Mouse (Mus musculus) stomach, postnatal 0 days (tissue): ENCODE measurements around the gene Nsa2. TPM values are rescaled to one million over a fixed set of nuclear protein-coding genes. Genes with fewer than 3 reads are reported as not detected.
"Not testable (repeated sequence)": the region's sequence is repeated elsewhere in the genome, so short reads cannot be mapped to it uniquely, and the experiment has no call there.

Experiments
- ATAC-seq: fragments of 200-750 bp; cut with Nextera tagmentation; 2 replicates; pipeline ENCODE4 v1.8.0; 2017; ENCODE audit not compliant: low FRiP score, low TSS enrichment
- DNase-seq: peaks from one replicate; pipeline ENCODE4 v3.0.0-alpha.2; 2016; ENCODE audit warnings: low spot score
- H3K27ac ChIP-seq: fragments of 300-500 bp; sonication (generic); replicated peaks from 2 replicates; pipeline ENCODE4 v1.5.1; 2014; ENCODE audit warnings: mild to moderate bottlenecking, control low read depth
- H3K27me3 ChIP-seq: fragments of 300-500 bp; sonication (generic); 2 replicates; pipeline ENCODE4 v1.6.1; 2014; ENCODE audit warnings: low read length; ENCODE audit not compliant: control insufficient read depth, insufficient read depth
- H3K36me3 ChIP-seq: fragments of 300-500 bp; sonication (generic); 2 replicates; pipeline ENCODE4 v1.6.1; 2014; ENCODE audit warnings: low read length, mixed read lengths; ENCODE audit not compliant: control insufficient read depth, insufficient read depth
- H3K4me1 ChIP-seq: fragments of 300-500 bp; sonication (generic); replicated peaks from 2 replicates; pipeline ENCODE4 v1.6.1; 2014; ENCODE audit warnings: antibody characterized with exemption; ENCODE audit not compliant: control insufficient read depth, insufficient read depth
- H3K4me2 ChIP-seq: fragments of 300-500 bp; sonication (generic); replicated peaks from 2 replicates; pipeline ENCODE4 v1.6.1; 2014; ENCODE audit warnings: low read depth, mild to moderate bottlenecking, control low read depth, moderate library complexity
- H3K4me3 ChIP-seq: fragments of 300-500 bp; sonication (generic); 2 replicates; pipeline ENCODE4 v1.5.1; 2014; ENCODE audit warnings: low read depth, low read length, control low read depth
- H3K9ac ChIP-seq: fragments of 300-500 bp; sonication (generic); 2 replicates; pipeline ENCODE4 v1.6.1; 2014; ENCODE audit warnings: mild to moderate bottlenecking, low read length, control low read depth, mixed read lengths
- H3K9me3 ChIP-seq: fragments of 300-500 bp; sonication (generic); 2 replicates; pipeline ENCODE4 v1.6.1; 2016; ENCODE audit warnings: low read length; ENCODE audit not compliant: control insufficient read depth
- CTCF ChIP-seq: IDR thresholded peaks from 2 replicates; pipeline ENCODE4 v1.5.1; 2016; ENCODE audit warnings: antibody characterized with exemption, low read depth, mild to moderate bottlenecking, moderate library complexity
- EP300 ChIP-seq: optimal IDR thresholded peaks from 2 replicates; pipeline ENCODE3; 2016; ENCODE audit warnings: antibody characterized with exemption
- WGBS: fragments of 180-500 bp; shearing (Covaris S2); extraction: QIAGEN DNeasy Blood & Tissue Kit; methylation state at CpG from one replicate; pipeline ENCODE4 v1.1.7; 2014; 5-methylcytosine and 5-hydroxymethylcytosine counted together
- polyA plus RNA-seq: library from polyadenylated mRNA; unstranded; fragments of >200 nt; fragmentation: Nextera tagmentation; extraction: Ambion mirVana; gene quantifications from 2 replicates; pipeline ENCODE4 v1.2.1, GENCODE M21; 2015

Gene Nsa2
- polyA plus RNA-seq, 1 experiment from 2014 or later = 51.3 TPM

- TF ChIP-seq EP300 = no peak
- no peak for TF ChIP-seq CTCF
- Histone ChIP-seq H3K4me3 (no peak overlapping the region), H3K4me2 (no peak overlapping the region), H3K9me3 (no peaks in the 10 kb centered on the region), H3K27me3 (no peaks in the 10 kb centered on the region), H3K36me3 (peaks cover 19% of the 10 kb centered on the region), H3K27ac (no peak overlapping the region), H3K4me1 (no peaks in the 10 kb centered on the region), H3K9ac (no peak overlapping the region)
- 83% methylated on average over 6 of the region's 6 CpGs for WGBS
- DNase-seq (no peak), ATAC-seq (no peak)
These were observed 42.5 kb upstream of the Nsa2 start for GRCm38 (mm10) chr13:97180113-97180828.

GRCm38 (mm10) chr13:97178943-97179342 lies 41.2 kb upstream of the Nsa2 start:
- Histone ChIP-seq H3K9ac (no peak overlapping the region), H3K4me2 (no peak overlapping the region), H3K27me3 (no peaks in the 10 kb centered on the region), H3K36me3 (peaks cover 25% of the 10 kb centered on the region), H3K4me3 (no peak overlapping the region), H3K9me3 (no peaks in the 10 kb centered on the region), H3K4me1 (no peaks in the 10 kb centered on the region), H3K27ac (no peak overlapping the region)
- DNase-seq (no peak), ATAC-seq (no peak)
- whole genome bisulfite sequencing = 84% methylated on average over 7 of the region's 7 CpGs
- TF ChIP-seq EP300 (no peak), CTCF (no peak)

DNA sequence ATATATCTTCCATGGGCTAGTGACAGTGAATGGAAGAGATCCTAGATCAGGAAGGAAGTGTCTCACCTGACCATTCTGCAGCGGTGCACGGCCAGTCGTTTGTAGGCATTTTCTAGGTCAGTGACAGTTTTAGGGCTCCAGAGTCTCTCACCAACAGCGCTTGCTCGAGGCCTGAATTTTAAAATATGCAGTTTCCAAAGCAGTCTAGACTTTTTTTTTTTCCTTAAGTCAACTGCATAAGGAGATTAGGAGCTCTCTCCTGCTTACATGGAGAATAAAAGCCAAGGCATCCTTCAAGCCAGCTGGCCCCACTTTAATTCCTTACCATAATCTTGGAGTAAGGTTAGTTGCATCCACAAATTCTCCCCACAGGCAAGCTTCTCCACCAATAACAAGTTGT lies 39.0 kb upstream of the Nsa2 start:
- Histone ChIP-seq H3K36me3 (peaks cover 30% of the 10 kb centered on the region), H3K4me2 (no peak overlapping the region), H3K4me3 (no peak overlapping the region), H3K4me1 (no peaks in the 10 kb centered on the region), H3K27me3 (no peaks in the 10 kb centered on the region), H3K27ac (no peak overlapping the region), H3K9ac (no peak overlapping the region), H3K9me3 (no peaks in the 10 kb centered on the region)
- WGBS = 83% methylated on average over 5 of the region's 5 CpGs
- TF ChIP-seq EP300 = no peak
- TF ChIP-seq CTCF = no peak
- ATAC-seq (no peak), DNase-seq (no peak)

DNA sequence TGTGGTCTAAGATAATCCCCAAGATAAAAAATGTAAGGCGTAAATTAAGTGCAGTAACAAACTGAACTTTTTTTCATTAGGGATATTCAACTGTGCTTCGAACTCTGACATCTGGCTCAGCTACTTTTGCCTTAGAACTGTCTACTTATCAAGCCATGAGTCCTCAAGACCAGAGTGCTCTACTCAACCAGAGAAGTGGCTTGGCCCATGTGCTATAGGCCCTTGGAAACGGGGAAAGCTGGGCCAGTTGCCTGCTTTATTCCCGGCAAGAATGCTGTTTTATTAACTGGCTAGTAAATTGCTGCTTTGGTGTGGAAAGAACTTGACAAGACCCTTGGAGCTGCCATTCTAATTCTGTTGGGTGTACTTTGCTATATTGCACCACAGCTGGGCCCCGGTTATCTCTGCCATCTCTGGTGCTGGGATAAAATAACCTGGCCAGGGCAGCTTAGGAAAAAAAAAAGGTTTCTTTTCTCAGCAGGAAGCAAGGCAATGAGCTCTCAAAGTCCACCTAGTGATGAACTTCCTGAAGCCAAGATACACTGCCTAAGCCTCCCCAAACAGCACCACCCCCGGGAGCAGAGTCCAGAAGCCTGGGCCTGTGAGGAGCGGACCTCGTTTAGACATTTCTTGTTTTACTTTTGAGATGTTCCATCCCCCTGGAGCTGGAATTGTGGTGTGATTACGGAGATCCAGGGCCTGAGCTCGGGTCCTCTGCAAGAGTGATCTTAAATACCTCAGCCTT lies 38.0 kb upstream of the Nsa2 start:
- Histone ChIP-seq H3K4me1 (no peaks in the 10 kb centered on the region), H3K4me2 (no peak overlapping the region), H3K27ac (no peak overlapping the region), H3K27me3 (no peaks in the 10 kb centered on the region), H3K9me3 (no peaks in the 10 kb centered on the region), H3K9ac (no peak overlapping the region), H3K4me3 (no peak overlapping the region), H3K36me3 (peaks cover 30% of the 10 kb centered on the region)
- ATAC-seq (no peak; the same call in 1 of the 2 replicates), DNase-seq (no peak)
- WGBS = 83% methylated on average over 10 of the region's 10 CpGs
- TF ChIP-seq EP300 (no peak), CTCF (no peak)

- 61% methylated on average over 4 of the region's 4 CpGs for WGBS
- ATAC-seq (no peak), DNase-seq (peak; percentile 38)
- TF ChIP-seq EP300 (no peak), CTCF (peak; percentile 82)
- Histone ChIP-seq H3K9me3 (no peaks in the 10 kb centered on the region), H3K9ac (no peak overlapping the region), H3K36me3 (peaks cover 29% of the 10 kb centered on the region), H3K4me2 (no peak overlapping the region), H3K4me3 (no peak overlapping the region), H3K27ac (no peak overlapping the region), H3K27me3 (no peaks in the 10 kb centered on the region), H3K4me1 (no peaks in the 10 kb centered on the region)
These were observed 8.1 kb upstream of the Nsa2 start for GRCm38 (mm10) chr13:97145834-97146233.

DNA sequence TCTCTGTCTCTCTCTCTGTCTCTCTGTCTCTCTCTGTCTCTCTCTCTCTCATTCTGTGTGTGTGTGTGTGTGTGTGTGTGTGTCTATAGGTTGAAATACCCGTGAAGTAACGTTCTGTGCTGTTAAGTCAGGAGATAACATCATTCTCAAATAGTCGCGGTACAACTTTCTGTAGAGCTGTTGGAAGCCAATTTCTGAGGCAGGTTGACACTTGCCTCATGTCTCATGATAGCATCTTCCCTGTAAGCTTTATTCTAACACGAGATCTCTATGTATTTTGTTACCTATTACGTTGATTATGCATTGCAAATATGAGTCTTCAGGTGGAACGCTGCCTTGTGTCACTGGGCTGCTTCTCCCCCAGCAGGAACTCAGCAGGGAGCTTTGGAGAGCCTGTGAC lies 4.6 kb upstream of the Nsa2 start:
- Histone ChIP-seq H3K27ac (no peak overlapping the region), H3K4me1 (no peaks in the 10 kb centered on the region), H3K9me3 (no peaks in the 10 kb centered on the region), H3K27me3 (no peaks in the 10 kb centered on the region), H3K36me3 (peaks cover 17% of the 10 kb centered on the region; the same call in 1 of the 2 replicates), H3K9ac (no peak overlapping the region), H3K4me3 (no peak overlapping the region), H3K4me2 (no peak overlapping the region)
- WGBS = 67% methylated on average over 7 of the region's 7 CpGs
- DNase-seq (no peak), ATAC-seq (no peak)
- TF ChIP-seq EP300 = no peak
- no peak for TF ChIP-seq CTCF

DNA sequence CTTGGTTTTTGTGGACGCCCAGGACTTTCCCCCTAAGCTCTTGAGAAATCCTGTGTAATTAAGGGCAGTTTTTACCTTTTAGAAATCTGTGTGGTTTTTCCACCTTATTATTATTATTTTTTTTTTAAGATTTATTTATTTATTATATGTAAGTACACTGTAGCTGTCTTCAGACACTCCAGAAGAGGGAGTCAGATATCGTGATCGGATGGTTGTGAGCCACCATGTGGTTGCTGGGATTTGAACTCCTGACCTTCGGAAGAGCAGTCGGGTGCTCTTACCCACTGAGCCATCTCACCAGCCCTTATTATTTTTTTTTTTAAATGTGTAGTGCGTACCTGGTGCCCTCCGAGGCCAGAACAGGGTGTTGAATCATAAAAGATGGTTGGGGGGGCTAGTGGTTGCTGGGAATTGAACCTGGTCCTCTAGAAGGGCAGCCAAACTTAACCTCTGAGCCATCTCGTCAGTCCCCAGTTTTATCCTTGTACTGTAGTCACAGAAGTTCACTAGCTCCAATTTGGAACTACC lies 731 bp upstream of the Nsa2 start:
- H3K27me3 ChIP-seq, H3K4me1 ChIP-seq, H3K9me3 ChIP-seq, ATAC-seq, DNase-seq: not testable (repeated sequence)
- 29% methylated on average over 8 of the region's 8 CpGs for WGBS
- H3K27ac ChIP-seq = peak overlapping the region; percentile 89
- peaks cover 12% of the 10 kb centered on the region for H3K36me3 ChIP-seq
- H3K4me3 ChIP-seq = peak overlapping the region; percentile 88
- H3K4me2 ChIP-seq = peak overlapping the region; percentile 59
- peak overlapping the region; percentile 90 for H3K9ac ChIP-seq

- ATAC-seq, H3K9ac ChIP-seq, H3K4me3 ChIP-seq, H3K27me3 ChIP-seq, DNase-seq, H3K4me1 ChIP-seq, H3K4me2 ChIP-seq, H3K27ac ChIP-seq, H3K9me3 ChIP-seq: not testable (repeated sequence)
- no CpG with 5 or more reads among the region's 2 CpGs for WGBS
- peaks cover 13% of the 10 kb centered on the region for H3K36me3 ChIP-seq
These were observed 7.3 kb downstream of the Nsa2 start for GRCm38 (mm10) chr13:97130413-97130812.
